Mouse (Mus musculus): ENCODE results near the gene BC051019. TPM values are rescaled to one million over a fixed set of nuclear protein-coding genes. Genes with fewer than 3 reads are reported as not detected.

Gene BC051019
- total RNA-seq (2023; ENCODE audit: inconsistent age), result not detected in 4 replicates

DNA sequence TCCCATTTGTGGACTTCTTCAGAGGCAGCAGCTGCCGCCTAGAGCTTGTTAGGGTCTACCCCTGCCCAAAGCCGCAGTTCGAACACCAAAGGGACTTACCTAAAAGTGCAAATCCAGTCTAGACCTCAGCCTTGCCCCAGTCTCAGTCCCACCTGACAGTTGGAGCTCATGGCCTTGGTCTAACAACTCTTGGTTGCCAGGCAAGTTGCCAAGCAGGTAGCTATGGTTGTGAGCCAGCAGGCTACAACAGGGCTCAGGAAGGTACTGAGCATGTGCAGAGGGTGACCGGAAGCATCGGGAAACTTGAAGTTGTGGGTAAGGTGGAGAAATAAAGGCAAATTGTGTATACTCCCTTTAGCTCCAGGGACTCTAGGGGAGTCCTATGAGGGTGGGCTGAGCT lies at the start of gene BC051019:
TSS of gene BC051019 (minus strand) at position 154 of the 400 bp plus-strand sequence.

DNA sequence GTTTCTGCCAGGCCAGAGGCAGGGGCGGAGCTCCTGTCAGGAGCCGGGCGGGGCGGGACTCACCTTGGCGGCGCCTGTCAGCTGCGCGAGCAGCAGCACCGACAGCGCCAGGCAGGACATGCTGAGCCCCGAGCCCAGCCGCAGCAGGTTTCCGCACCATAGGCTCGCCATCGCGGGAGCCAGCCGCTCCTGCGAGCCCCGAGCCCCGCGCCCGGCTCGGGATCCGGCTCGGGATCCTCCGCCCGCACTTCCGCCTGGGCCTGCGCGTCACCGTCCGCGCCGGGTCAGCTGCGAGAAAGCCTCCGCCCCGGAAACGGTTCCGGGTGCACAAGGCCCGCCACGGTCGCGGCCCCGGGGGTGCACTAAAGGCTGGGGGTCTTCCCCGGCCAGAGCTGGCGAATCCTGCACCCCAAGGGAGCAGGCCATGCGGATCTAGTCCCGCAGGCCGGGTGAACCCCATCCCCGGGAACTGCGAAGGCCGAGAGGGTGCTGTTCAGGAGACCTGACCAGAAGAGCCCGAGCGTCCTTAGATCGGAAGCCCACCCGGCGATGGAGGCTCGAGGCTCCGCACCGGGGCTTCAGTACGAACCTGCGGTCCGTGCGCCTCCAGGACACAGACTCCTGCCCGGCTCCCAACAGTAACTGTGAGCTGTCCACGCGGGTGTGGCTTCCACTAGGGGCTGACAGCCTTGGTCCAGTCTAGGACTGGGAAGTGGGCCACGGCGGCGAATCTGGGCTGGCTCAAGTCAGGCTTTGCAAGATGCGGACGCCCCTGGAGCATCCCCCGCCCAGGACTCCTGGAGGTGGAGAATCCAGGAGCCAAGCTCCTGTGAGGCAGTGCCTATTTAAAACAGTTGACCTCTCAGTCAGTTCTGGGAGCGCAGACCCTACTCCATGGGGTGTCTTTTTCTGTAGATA lies 28.6 kb upstream of the BC051019 start, which contains the start of gene Tmem9b:
TSS of gene Tmem9b (minus strand) at position 868 of the 918 bp plus-strand sequence.

GRCm38 (mm10) chr7:109731626-109732025 lies 8.0 kb upstream of the BC051019 start, which contains the start of gene Ascl3:
TSS of gene Ascl3 (minus strand) at chr7:109731726.

DNA sequence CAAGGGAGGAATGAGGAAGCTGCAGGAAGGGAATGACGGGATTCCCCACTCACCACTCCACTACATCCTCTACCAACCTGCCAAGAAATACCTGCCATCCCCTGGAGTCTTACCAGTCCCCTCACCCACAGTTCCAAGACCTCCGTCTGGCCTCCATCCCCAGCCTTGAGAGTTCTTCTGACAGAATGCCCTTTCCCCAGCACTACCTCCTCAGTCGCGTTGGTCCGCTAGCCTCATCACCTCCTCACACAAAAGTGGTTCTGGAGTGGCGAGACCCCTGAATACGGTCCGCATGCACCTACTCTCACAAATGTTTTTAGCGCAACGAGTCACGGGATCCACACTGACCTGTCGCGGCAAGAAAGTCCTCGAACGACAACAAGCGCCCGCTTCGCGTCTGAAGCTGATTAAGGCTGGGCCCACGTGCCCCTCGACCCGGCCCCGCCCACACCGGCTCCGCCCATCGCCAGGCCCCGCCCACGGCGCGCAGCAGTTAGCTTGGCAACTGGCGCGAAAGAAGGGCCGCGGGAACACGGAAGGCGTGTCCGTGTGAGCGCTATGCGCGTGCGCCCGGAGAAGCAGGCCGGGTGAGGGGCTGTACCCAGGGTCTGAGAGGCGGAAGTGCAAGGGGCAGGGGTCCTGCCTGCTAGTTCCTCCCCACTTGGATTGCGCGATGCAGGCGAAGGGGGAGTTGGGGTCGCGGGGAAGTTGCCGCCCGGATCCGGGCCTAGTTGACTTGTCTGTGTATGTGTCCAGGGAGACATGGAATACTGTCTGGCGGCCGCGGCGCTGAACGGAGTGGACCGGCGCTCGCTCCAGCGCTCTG lies 20.2 kb downstream of the BC051019 start, which contains the start of the genes St5 and Akip1:
TSS of gene St5 (minus strand) at position 416 of the 826 bp plus-strand sequence.
TSS of gene Akip1 (plus strand) at position 501 of the 826 bp plus-strand sequence.

Other genes with a start within 250 kb of the BC051019 start
- 0.30 to 0.58 TPM (median 0.41 TPM) in 4 replicates for gene Trim66, start 215.7 kb downstream of the BC051019 start, total RNA-seq (2023; ENCODE audit: inconsistent age)
- 464 to 559 TPM (median 547 TPM) in 4 replicates for gene Rpl27a, start 204.7 kb downstream of the BC051019 start, total RNA-seq (2023; ENCODE audit: inconsistent age)
- 0.19 to 0.55 TPM (median 0.42 TPM) in 4 replicates for gene St5, start 20.2 kb downstream of the BC051019 start, total RNA-seq (2023; ENCODE audit: inconsistent age)
- gene Akip1, start 20.2 kb downstream of the BC051019 start, total RNA-seq (2023; ENCODE audit: inconsistent age), result 9.1 to 12.3 TPM (median 9.9 TPM) in 4 replicates
- gene Ascl3, start 7.9 kb upstream of the BC051019 start, total RNA-seq (2023; ENCODE audit: inconsistent age), result 0.81 TPM in 1 of 4 replicates, not detected in the others
- gene Tmem9b, start 29.0 kb upstream of the BC051019 start, total RNA-seq (2023; ENCODE audit: inconsistent age), result 22.0 to 29.9 TPM (median 24.3 TPM) in 4 replicates
- gene Nrip3, start 58.2 kb upstream of the BC051019 start, total RNA-seq (2023; ENCODE audit: inconsistent age), result 1.4 TPM in 1 of 4 replicates, not detected in the others
- gene Scube2, start 141.8 kb upstream of the BC051019 start, total RNA-seq (2023; ENCODE audit: inconsistent age), result not detected in 4 replicates
- gene Dennd5a, start 236.6 kb upstream of the BC051019 start, total RNA-seq (2023; ENCODE audit: inconsistent age), result 101 to 114 TPM (median 105 TPM) in 4 replicates